Mouse (Mus musculus) testis, adult 2 months (tissue): ENCODE data around the gene Cdk7.

Experiments used
- CTCF ChIP-seq: fragments of 200-500 bp; IDR thresholded peaks from 2 replicates; pipeline ENCODE4 v1.5.1; 2012; ENCODE audit warnings: low read depth, mild to moderate bottlenecking, inconsistent platforms, low read length, moderate library complexity; ENCODE audit not compliant: control insufficient read depth, insufficient read depth, insufficient replicate concordance
- POLR2A ChIP-seq: fragments of 200-500 bp; IDR thresholded peaks from 2 replicates; pipeline ENCODE4 v1.6.1; 2012; ENCODE audit warnings: low read depth, mild to moderate bottlenecking, inconsistent platforms, low read length, moderate library complexity; ENCODE audit not compliant: control insufficient read depth

DNA sequence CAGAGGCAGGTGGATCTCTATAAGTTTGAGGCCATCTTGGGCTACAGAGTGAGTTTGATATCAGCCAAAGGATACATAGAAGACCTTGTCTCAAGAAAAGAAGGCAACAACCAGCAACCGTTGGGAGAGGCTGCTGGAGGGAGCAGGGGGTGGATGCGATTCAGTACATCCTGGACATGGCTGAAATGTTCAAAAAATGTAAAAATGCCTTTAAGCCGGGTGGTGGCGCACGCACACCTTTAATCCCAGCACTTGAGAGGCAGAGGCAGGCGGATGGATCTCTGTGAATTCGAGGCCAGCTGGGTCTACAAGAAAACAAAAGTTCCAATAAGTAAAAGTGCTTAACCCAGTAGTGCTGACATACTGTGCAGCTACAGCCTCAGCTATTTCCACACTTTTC, 43.2 kb downstream of the Cdk7 start:
- TF ChIP-seq CTCF: no peak
- TF ChIP-seq POLR2A: no peak
